In the genomic region with DNA sequence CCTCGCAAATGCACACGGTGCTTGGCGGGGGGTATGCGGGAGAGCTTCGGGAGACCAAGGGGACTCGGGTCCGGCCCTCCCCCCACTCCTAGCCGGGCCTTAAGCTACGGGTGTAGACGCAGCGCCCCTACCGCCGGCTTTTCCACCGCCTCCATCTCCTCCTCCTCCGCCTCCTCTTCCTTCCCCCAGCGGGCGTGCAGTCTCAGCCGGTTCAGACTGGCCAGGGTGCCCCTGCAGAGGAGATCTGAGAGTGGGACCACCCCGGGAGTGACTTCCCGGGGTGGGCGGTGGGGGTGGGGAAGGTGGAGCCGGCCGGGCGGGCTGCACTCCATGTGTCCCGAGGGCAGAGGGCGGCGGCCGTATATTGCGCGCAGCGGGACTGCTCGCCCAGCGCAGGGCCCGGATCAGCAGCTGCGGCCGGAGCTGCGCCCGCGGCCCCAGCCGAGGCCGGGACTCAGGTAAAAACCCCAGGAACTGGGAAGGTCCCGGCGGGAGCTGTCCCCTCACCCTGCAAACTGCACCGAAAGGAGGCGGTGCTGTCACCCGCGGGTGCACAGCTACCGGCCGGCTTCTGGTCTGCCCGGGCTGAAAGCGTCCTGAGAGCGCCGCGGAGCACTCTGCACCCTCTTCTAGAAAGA, we compare ENCODE assay signal across 8 mouse cellular contexts. TPM values are rescaled to one million over a fixed set of nuclear protein-coding genes. Genes with fewer than 3 reads are reported as not detected.
DNase-seq lines count a peak whose midpoint lies in the region; ATAC-seq and TF ChIP-seq lines count a peak whose summit lies in the region.

A gene (plus strand): TSS at position 180 of the 638 bp plus-strand sequence.

- WGBS in heart, embryonic 15.5 days, result under 1% methylated on average over 53 of the region's 54 CpGs
- under 1% methylated on average over 53 of the region's 54 CpGs for WGBS in neural tube, embryonic 14.5 days

- no peak within 1 kb of the TSS for H3K27ac ChIP-seq in ES-E14 (ENCODE audit: insufficient read depth, low read depth, low read length, poor library complexity, severe bottlenecking)
- no peak within 1 kb of the TSS for H3K27ac ChIP-seq in embryonic fibroblast, embryonic 13.5 days (ENCODE audit: insufficient read depth, low read length)
- no peak within 1 kb of the TSS for H3K27ac ChIP-seq in heart, embryonic 15.5 days
- H3K27ac ChIP-seq in neural tube, embryonic 14.5 days (ENCODE audit: low read depth, low read length), result no peak within 1 kb of the TSS

- peak; percentile 24; the same call in 1 of the 2 replicates for TF ChIP-seq CTCF in embryonic fibroblast, embryonic 13.5 days (IDR thresholded peaks at IDR 0.05; ENCODE audit: borderline replicate concordance, insufficient read depth, low read length)

- peaks cover 0 to 12% of the 10 kb centered on the region in 2 experiments; a peak in 2 of 4 replicates for H3K4me1 ChIP-seq in ES-E14 (ENCODE audit: control insufficient read depth in 2 of 2, insufficient read depth in 2 of 2, low read length in 2 of 2, poor library complexity in 1 of 2)
- H3K4me1 ChIP-seq in embryonic fibroblast, embryonic 13.5 days (ENCODE audit: control insufficient read depth, insufficient read depth, low read length), result no peaks in the 10 kb centered on the region
- peaks cover 16% of the 10 kb centered on the region for H3K4me1 ChIP-seq in heart, embryonic 15.5 days (replicated peaks)
- H3K4me1 ChIP-seq in neural tube, embryonic 14.5 days (ENCODE audit: control insufficient read depth, insufficient read depth, low read length), result 0 out of 2 replicates have a peak, but pooled peaks cover 2% of the 10 kb centered on the region

- H3K36me3 ChIP-seq in ES-E14 (ENCODE audit: control insufficient read depth, insufficient read depth, low read length, poor library complexity, severe bottlenecking), result no peaks in the 10 kb centered on the region
- no peaks in the 10 kb centered on the region for H3K36me3 ChIP-seq in heart, embryonic 15.5 days
- no peaks in the 10 kb centered on the region for H3K36me3 ChIP-seq in neural tube, embryonic 14.5 days (ENCODE audit: control insufficient read depth, insufficient read depth, low read length)

- peaks cover 18% of the 10 kb centered on the region for H3K27me3 ChIP-seq in heart, embryonic 15.5 days
- peaks cover 14% of the 10 kb centered on the region; the same call in 1 of the 2 replicates for H3K27me3 ChIP-seq in neural tube, embryonic 14.5 days (ENCODE audit: control insufficient read depth, insufficient read depth, low read length)

- TF ChIP-seq POLR2A in embryonic fibroblast, embryonic 13.5 days (IDR thresholded peaks at IDR 0.05; ENCODE audit: low read depth, low read length), result no peak

- H3K4me3 ChIP-seq in ES-E14 (ENCODE audit: insufficient read depth in 1 of 2, low read depth in 1 of 2, low read length in 2 of 2, poor library complexity in 1 of 2, severe bottlenecking in 1 of 2), result peak within 1 kb of the TSS; percentile 57 to 63
- H3K4me3 ChIP-seq in embryonic fibroblast, embryonic 13.5 days (ENCODE audit: insufficient read depth, low read length), result peak within 1 kb of the TSS; percentile 34
- peak within 1 kb of the TSS; percentile 65 for H3K4me3 ChIP-seq in heart, embryonic 15.5 days
- H3K4me3 ChIP-seq in neural tube, embryonic 14.5 days (ENCODE audit: low read depth, low read length), result peak within 1 kb of the TSS; percentile 60

- in situ Hi-C loops in ES-E14 (cut with MboI; ENCODE audit: low sequenced_read_pairs in 2 of 2, unreplicated experiment in 2 of 2), result no loop called here

- peak within 1 kb of the TSS; percentile 95 for H3K4me2 ChIP-seq in heart, embryonic 15.5 days
- H3K4me2 ChIP-seq in neural tube, embryonic 14.5 days (ENCODE audit: low read depth, low read length), result peak within 1 kb of the TSS; percentile 96

- H3K9me3 ChIP-seq in ES-E14 (ENCODE audit: control insufficient read depth, insufficient read depth, low read depth, low read length), result no peaks in the 10 kb centered on the region
- no peaks in the 10 kb centered on the region for H3K9me3 ChIP-seq in heart, embryonic 15.5 days (replicated peaks)
- no peaks in the 10 kb centered on the region for H3K9me3 ChIP-seq in neural tube, embryonic 14.5 days (ENCODE audit: control insufficient read depth, low read length)

- H3K9ac ChIP-seq in ES-E14 (ENCODE audit: insufficient read depth, low read depth, low read length, poor library complexity, severe bottlenecking), result peak within 1 kb of the TSS; percentile 24; the same call in 1 of the 2 replicates
- peak within 1 kb of the TSS; percentile 62 for H3K9ac ChIP-seq in heart, embryonic 15.5 days
- peak within 1 kb of the TSS; percentile 69 for H3K9ac ChIP-seq in neural tube, embryonic 14.5 days (replicated peaks; ENCODE audit: low read depth, low read length)

- peak; percentile 81 for DNase-seq in ES-E14 (ENCODE audit: low read depth, low spot score)
- peak; percentile 54 for DNase-seq in brain, adult 2 months (ENCODE audit: low read depth, low spot score)
- peak; percentile 89 for DNase-seq in kidney, postnatal 10 days
- DNase-seq in lung, adult 18-20 months, result peak; percentile 74 to 83

- ATAC-seq in heart, embryonic 15.5 days (replicated peaks; ENCODE audit: insufficient number of reproducible peaks, insufficient read depth, low FRiP score, low read depth), result peak; percentile 87
- peak; percentile 95 for ATAC-seq in neural tube, embryonic 14.5 days (ENCODE audit: low read depth)
- no peak for ATAC-seq in CD4-positive, CD25-positive, alpha-beta regulatory T cell, adult 4 months

TF ChIP-seq in ES-E14, 5 proteins besides CTCF, POLR2A, EP300 and RAD21:
- TF ChIP-seq MAFK (IDR thresholded peaks at IDR 0.05; ENCODE audit: insufficient read depth, low read depth, low read length) (no peak), HCFC1 (IDR thresholded peaks at IDR 0.05; ENCODE audit: borderline replicate concordance, insufficient read depth, low read length) (peak; percentile 48; the same call in 1 of the 2 replicates)
TF ChIP-seq in ES-E14: peak in this region for 1.

RNA-seq across cellular contexts. Expression of the gene that starts here (rescaled TPM):
- total RNA-seq in ES-E14 (2012; rRNA removed), result 1.3 and 2.0 TPM in 2 replicates
- 1.0 and 2.0 TPM in 2 replicates for polyA plus RNA-seq in embryonic fibroblast, embryonic 13.5 days (2011; ENCODE audit: insufficient read length, low read depth, missing spikeins)
- 0.96 and 1.9 TPM in 2 replicates for polyA plus RNA-seq in heart, embryonic 15.5 days (2015; fragmentation: Nextera tagmentation; extraction: Ambion mirVana)
- polyA plus RNA-seq in neural tube, embryonic 14.5 days (2014; fragmentation: Nextera tagmentation; extraction: Ambion mirVana), result 0.62 and 1.3 TPM in 2 replicates
- polyA plus RNA-seq in CD4-positive, CD25-positive, alpha-beta regulatory T cell, adult 4 months (2017; shearing (Covaris generic)), result not detected
